Mouse (Mus musculus): ENCODE measurements around the gene Olfr1140. TPM values are rescaled to one million over a fixed set of nuclear protein-coding genes. Genes with fewer than 3 reads are reported as not detected.

Gene Olfr1140
- not detected for polyA plus RNA-seq (2014; fragmentation: Illumina TruSeq; extraction: RNeasy Lipid Tissue Mini Kit (QIAGEN cat#74804); ENCODE audit: insufficient read depth, low read depth, low replicate concordance)

DNA sequence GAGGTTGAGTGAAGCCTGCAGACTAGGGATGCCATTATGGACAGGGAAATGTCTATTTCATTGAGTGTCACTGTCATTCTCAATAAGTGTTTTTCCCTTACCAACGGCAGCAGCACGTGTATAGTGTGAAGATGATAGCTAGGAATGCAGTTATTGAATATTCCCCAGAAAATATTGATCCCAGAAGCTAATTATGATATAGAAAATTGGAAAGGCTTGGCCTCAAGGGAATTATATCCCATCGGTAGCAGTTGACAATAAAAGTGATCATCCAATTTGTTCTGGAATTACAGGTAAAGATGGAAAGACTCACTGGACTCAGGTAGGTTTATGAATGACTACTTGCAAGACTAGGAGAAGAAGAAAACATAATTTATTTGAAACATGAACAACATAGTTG, at the start of gene Olfr1140:
Gene Olfr1140 (plus strand): TSS at position 301 of the 400 bp plus-strand sequence.

DNA sequence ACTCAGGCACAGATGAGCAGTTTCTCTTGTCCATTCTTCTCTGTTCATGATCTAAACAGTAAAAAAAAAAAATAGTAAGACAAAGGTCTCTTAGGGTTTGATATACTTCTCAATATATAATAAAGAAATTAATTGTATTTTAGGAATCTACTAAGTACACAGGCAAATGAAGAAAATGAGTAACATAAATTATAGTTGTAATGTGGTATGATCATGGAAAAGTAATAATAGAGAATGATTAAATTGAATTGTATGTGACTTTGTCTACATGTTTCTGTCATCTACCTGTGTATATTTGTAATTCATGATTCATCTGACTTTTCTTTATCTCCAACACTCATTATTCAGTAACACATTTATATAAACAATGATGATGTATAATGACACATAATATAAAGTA, 49.7 kb upstream of the Olfr1140 start, which contains the start of gene Olfr1136:
Gene Olfr1136 (minus strand): TSS at position 101 of the 400 bp plus-strand sequence.

DNA sequence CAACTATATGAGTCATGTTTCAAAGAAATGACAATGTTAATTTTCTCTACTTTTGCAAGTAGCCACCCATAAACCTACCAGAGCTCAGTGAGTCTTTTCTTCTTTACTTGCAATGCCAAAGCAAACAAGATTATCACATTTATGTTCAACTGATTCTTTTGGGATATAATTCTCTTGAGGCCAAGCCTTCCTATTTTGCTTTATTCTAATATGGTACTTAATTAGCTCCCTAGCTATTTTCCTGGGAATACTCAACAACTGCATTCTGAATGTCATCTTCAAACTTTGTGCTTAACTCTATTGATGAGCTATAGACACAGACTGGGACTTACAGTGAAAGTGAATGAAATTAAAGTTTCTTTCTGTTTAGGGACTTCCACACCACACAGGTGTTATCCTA, 30.5 kb upstream of the Olfr1140 start, which contains the start of gene Olfr1137:
Gene Olfr1137 (minus strand): TSS at position 101 of the 400 bp plus-strand sequence.

DNA sequence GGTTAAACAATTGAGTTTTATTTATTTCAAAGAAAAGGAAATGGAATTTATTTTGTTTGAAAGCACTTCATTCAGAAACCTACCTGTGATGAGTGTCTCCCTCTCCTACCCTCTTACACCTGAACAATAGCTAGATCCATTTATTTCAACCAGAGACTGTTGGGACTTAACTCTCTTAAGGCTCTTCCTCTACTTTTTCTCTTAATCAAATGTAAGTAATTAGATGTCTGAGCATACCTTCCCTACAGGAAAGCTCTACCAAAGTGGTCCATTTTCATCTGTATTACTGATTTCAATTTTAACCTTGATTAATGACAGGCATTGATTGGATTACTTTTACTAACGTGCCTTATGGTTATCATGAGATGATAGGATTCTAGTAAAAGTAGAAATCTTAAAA, 3.7 kb upstream of the Olfr1140 start, which contains the start of gene Olfr1138:
Gene Olfr1138 (minus strand): TSS at position 101 of the 400 bp plus-strand sequence.

DNA sequence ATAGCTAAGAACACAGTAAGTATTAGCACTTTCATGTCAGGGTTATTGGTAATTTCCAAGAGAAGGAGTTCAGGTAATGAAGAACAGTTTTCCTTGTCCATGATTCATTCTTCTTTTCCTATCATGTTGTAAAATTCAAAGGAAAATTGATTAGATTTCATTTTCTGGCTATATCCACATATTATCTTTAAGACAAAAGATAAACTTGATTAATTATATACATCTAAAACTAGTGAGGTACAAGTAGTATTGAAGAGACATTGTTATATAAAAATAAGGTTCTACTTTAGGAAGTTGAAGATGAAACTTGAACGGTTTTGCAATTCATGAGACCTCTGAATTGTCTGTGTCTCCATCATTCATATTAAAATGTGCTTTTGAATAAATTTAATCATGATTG, 10.3 kb downstream of the Olfr1140 start, which contains the start of gene Olfr1141:
Gene Olfr1141 (minus strand): TSS at position 101 of the 400 bp plus-strand sequence.

DNA sequence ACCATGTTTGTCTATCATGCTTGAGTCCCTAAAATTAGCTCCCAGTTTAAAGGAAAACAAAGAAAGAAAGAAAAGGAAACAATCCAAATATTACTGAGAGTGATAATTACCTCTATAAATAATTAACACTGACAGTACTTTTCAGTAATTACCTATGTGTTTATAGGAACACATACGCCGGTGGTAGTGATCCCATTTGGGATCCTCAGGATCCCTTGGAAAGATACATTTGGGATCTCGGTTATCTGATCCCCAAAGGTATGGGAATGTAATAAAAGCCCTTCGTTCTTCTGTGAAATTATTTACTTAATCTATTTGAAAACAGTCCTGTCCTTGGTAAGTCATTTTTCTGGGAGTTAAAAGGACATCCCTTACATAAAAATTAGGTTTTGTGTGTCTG, 35.6 kb downstream of the Olfr1140 start, which contains the start of gene Olfr152:
Gene Olfr152 (plus strand): TSS at position 301 of the 400 bp plus-strand sequence.

Other genes starting within 250 kb of the Olfr1140 start
- not detected for gene Pramel7, start 246.7 kb upstream of the Olfr1140 start, polyA plus RNA-seq (2014; fragmentation: Illumina TruSeq; extraction: RNeasy Lipid Tissue Mini Kit (QIAGEN cat#74804); ENCODE audit: insufficient read depth, low read depth, low replicate concordance)
- not detected for gene Pramel6, start 237.2 kb upstream of the Olfr1140 start, polyA plus RNA-seq (2014; fragmentation: Illumina TruSeq; extraction: RNeasy Lipid Tissue Mini Kit (QIAGEN cat#74804); ENCODE audit: insufficient read depth, low read depth, low replicate concordance)
- gene Olfr153, start 212.0 kb upstream of the Olfr1140 start, polyA plus RNA-seq (2014; fragmentation: Illumina TruSeq; extraction: RNeasy Lipid Tissue Mini Kit (QIAGEN cat#74804); ENCODE audit: insufficient read depth, low read depth, low replicate concordance): not detected
- not detected for gene Olfr1128, start 198.2 kb upstream of the Olfr1140 start, polyA plus RNA-seq (2014; fragmentation: Illumina TruSeq; extraction: RNeasy Lipid Tissue Mini Kit (QIAGEN cat#74804); ENCODE audit: insufficient read depth, low read depth, low replicate concordance)
- gene Olfr1129, start 169.8 kb upstream of the Olfr1140 start, polyA plus RNA-seq (2014; fragmentation: Illumina TruSeq; extraction: RNeasy Lipid Tissue Mini Kit (QIAGEN cat#74804); ENCODE audit: insufficient read depth, low read depth, low replicate concordance): not detected
- gene Olfr1130, start 137.5 kb upstream of the Olfr1140 start, polyA plus RNA-seq (2014; fragmentation: Illumina TruSeq; extraction: RNeasy Lipid Tissue Mini Kit (QIAGEN cat#74804); ENCODE audit: insufficient read depth, low read depth, low replicate concordance): not detected
- not detected for gene Olfr1131, start 116.6 kb upstream of the Olfr1140 start, polyA plus RNA-seq (2014; fragmentation: Illumina TruSeq; extraction: RNeasy Lipid Tissue Mini Kit (QIAGEN cat#74804); ENCODE audit: insufficient read depth, low read depth, low replicate concordance)
- not detected for gene Olfr1132, start 106.2 kb upstream of the Olfr1140 start, polyA plus RNA-seq (2014; fragmentation: Illumina TruSeq; extraction: RNeasy Lipid Tissue Mini Kit (QIAGEN cat#74804); ENCODE audit: insufficient read depth, low read depth, low replicate concordance)
- gene Olfr1133, start 96.4 kb upstream of the Olfr1140 start, polyA plus RNA-seq (2014; fragmentation: Illumina TruSeq; extraction: RNeasy Lipid Tissue Mini Kit (QIAGEN cat#74804); ENCODE audit: insufficient read depth, low read depth, low replicate concordance): not detected
- not detected for gene Olfr1134, start 85.3 kb upstream of the Olfr1140 start, polyA plus RNA-seq (2014; fragmentation: Illumina TruSeq; extraction: RNeasy Lipid Tissue Mini Kit (QIAGEN cat#74804); ENCODE audit: insufficient read depth, low read depth, low replicate concordance)
- gene Olfr1135, start 70.1 kb upstream of the Olfr1140 start, polyA plus RNA-seq (2014; fragmentation: Illumina TruSeq; extraction: RNeasy Lipid Tissue Mini Kit (QIAGEN cat#74804); ENCODE audit: insufficient read depth, low read depth, low replicate concordance): not detected
- not detected for gene Olfr1136, start 49.8 kb upstream of the Olfr1140 start, polyA plus RNA-seq (2014; fragmentation: Illumina TruSeq; extraction: RNeasy Lipid Tissue Mini Kit (QIAGEN cat#74804); ENCODE audit: insufficient read depth, low read depth, low replicate concordance)
- gene Olfr1137, start 30.6 kb upstream of the Olfr1140 start, polyA plus RNA-seq (2014; fragmentation: Illumina TruSeq; extraction: RNeasy Lipid Tissue Mini Kit (QIAGEN cat#74804); ENCODE audit: insufficient read depth, low read depth, low replicate concordance): not detected
- gene Olfr1138, start 3.8 kb upstream of the Olfr1140 start, polyA plus RNA-seq (2014; fragmentation: Illumina TruSeq; extraction: RNeasy Lipid Tissue Mini Kit (QIAGEN cat#74804); ENCODE audit: insufficient read depth, low read depth, low replicate concordance): not detected
- not detected for gene Olfr1141, start 10.2 kb downstream of the Olfr1140 start, polyA plus RNA-seq (2014; fragmentation: Illumina TruSeq; extraction: RNeasy Lipid Tissue Mini Kit (QIAGEN cat#74804); ENCODE audit: insufficient read depth, low read depth, low replicate concordance)
- not detected for gene Olfr152, start 35.7 kb downstream of the Olfr1140 start, polyA plus RNA-seq (2014; fragmentation: Illumina TruSeq; extraction: RNeasy Lipid Tissue Mini Kit (QIAGEN cat#74804); ENCODE audit: insufficient read depth, low read depth, low replicate concordance)
- not detected for gene Olfr1143, start 56.8 kb downstream of the Olfr1140 start, polyA plus RNA-seq (2014; fragmentation: Illumina TruSeq; extraction: RNeasy Lipid Tissue Mini Kit (QIAGEN cat#74804); ENCODE audit: insufficient read depth, low read depth, low replicate concordance)
- gene Olfr1145, start 66.1 kb downstream of the Olfr1140 start, polyA plus RNA-seq (2014; fragmentation: Illumina TruSeq; extraction: RNeasy Lipid Tissue Mini Kit (QIAGEN cat#74804); ENCODE audit: insufficient read depth, low read depth, low replicate concordance): not detected
- not detected for gene Olfr1148, start 86.8 kb downstream of the Olfr1140 start, polyA plus RNA-seq (2014; fragmentation: Illumina TruSeq; extraction: RNeasy Lipid Tissue Mini Kit (QIAGEN cat#74804); ENCODE audit: insufficient read depth, low read depth, low replicate concordance)
- not detected for gene Olfr1150-ps1, start 100.2 kb downstream of the Olfr1140 start, polyA plus RNA-seq (2014; fragmentation: Illumina TruSeq; extraction: RNeasy Lipid Tissue Mini Kit (QIAGEN cat#74804); ENCODE audit: insufficient read depth, low read depth, low replicate concordance)
- gene Olfr1151, start 112.1 kb downstream of the Olfr1140 start, polyA plus RNA-seq (2014; fragmentation: Illumina TruSeq; extraction: RNeasy Lipid Tissue Mini Kit (QIAGEN cat#74804); ENCODE audit: insufficient read depth, low read depth, low replicate concordance): not detected
- not detected for gene Olfr1152, start 122.7 kb downstream of the Olfr1140 start, polyA plus RNA-seq (2014; fragmentation: Illumina TruSeq; extraction: RNeasy Lipid Tissue Mini Kit (QIAGEN cat#74804); ENCODE audit: insufficient read depth, low read depth, low replicate concordance)
- not detected for gene Olfr1153, start 151.2 kb downstream of the Olfr1140 start, polyA plus RNA-seq (2014; fragmentation: Illumina TruSeq; extraction: RNeasy Lipid Tissue Mini Kit (QIAGEN cat#74804); ENCODE audit: insufficient read depth, low read depth, low replicate concordance)
- not detected for gene Olfr1154, start 161.4 kb downstream of the Olfr1140 start, polyA plus RNA-seq (2014; fragmentation: Illumina TruSeq; extraction: RNeasy Lipid Tissue Mini Kit (QIAGEN cat#74804); ENCODE audit: insufficient read depth, low read depth, low replicate concordance)
- not detected for gene Olfr1155, start 201.4 kb downstream of the Olfr1140 start, polyA plus RNA-seq (2014; fragmentation: Illumina TruSeq; extraction: RNeasy Lipid Tissue Mini Kit (QIAGEN cat#74804); ENCODE audit: insufficient read depth, low read depth, low replicate concordance)
- gene Olfr1156, start 209.3 kb downstream of the Olfr1140 start, polyA plus RNA-seq (2014; fragmentation: Illumina TruSeq; extraction: RNeasy Lipid Tissue Mini Kit (QIAGEN cat#74804); ENCODE audit: insufficient read depth, low read depth, low replicate concordance): not detected
- not detected for gene Olfr1157, start 224.5 kb downstream of the Olfr1140 start, polyA plus RNA-seq (2014; fragmentation: Illumina TruSeq; extraction: RNeasy Lipid Tissue Mini Kit (QIAGEN cat#74804); ENCODE audit: insufficient read depth, low read depth, low replicate concordance)
- gene Olfr74, start 230.9 kb downstream of the Olfr1140 start, polyA plus RNA-seq (2014; fragmentation: Illumina TruSeq; extraction: RNeasy Lipid Tissue Mini Kit (QIAGEN cat#74804); ENCODE audit: insufficient read depth, low read depth, low replicate concordance): not detected
- not detected for gene Olfr1158, start 246.4 kb downstream of the Olfr1140 start, polyA plus RNA-seq (2014; fragmentation: Illumina TruSeq; extraction: RNeasy Lipid Tissue Mini Kit (QIAGEN cat#74804); ENCODE audit: insufficient read depth, low read depth, low replicate concordance)